Mouse (Mus musculus): ENCODE results near the gene Kl.

GRCm38 (mm10) chr5:151002051-151002450, 49.6 kb downstream of the Kl start:
- TF ChIP-seq CTCF (IDR thresholded peaks at IDR 0.05; ENCODE audit: borderline replicate concordance, control insufficient read depth, extremely low read depth, insufficient read depth, low read length, poor library complexity) (no peak), POLR2A (IDR thresholded peaks at IDR 0.05; ENCODE audit: control insufficient read depth, extremely low read depth, insufficient read depth, low read length, poor library complexity) (no peak)
